Mouse (Mus musculus) kidney, postnatal 0 days (tissue): ENCODE results near the gene Aig1. TPM values are rescaled to one million over a fixed set of nuclear protein-coding genes. Genes with fewer than 3 reads are reported as not detected.

ENCODE experiments used
- ATAC-seq: fragments of 200-750 bp; cut with Nextera tagmentation; replicated peaks from 2 replicates; pipeline ENCODE4 v1.8.0; 2017; ENCODE audit warnings: low read depth, moderate number of reproducible peaks, moderate TSS enrichment, moderate library complexity; ENCODE audit not compliant: low FRiP score
- DNase-seq: peaks from one replicate; pipeline ENCODE4 v3.0.0-alpha.2; 2016; ENCODE audit warnings: low spot score
- H3K27ac ChIP-seq: fragments of 300-500 bp; sonication (generic); 2 replicates; pipeline ENCODE4 v1.5.1; 2014; ENCODE audit warnings: mild to moderate bottlenecking
- H3K27me3 ChIP-seq: fragments of 300-500 bp; sonication (generic); 2 replicates; pipeline ENCODE4 v1.6.1; 2014; ENCODE audit warnings: low read length, mixed read lengths; ENCODE audit not compliant: insufficient read depth
- H3K36me3 ChIP-seq: fragments of 300-500 bp; sonication (generic); 2 replicates; pipeline ENCODE4 v1.6.1; 2014; ENCODE audit warnings: low read length, mixed read lengths; ENCODE audit not compliant: insufficient read depth
- H3K4me1 ChIP-seq: fragments of 300-500 bp; sonication (generic); replicated peaks from 2 replicates; pipeline ENCODE4 v1.6.1; 2014; ENCODE audit warnings: antibody characterized with exemption, low read length, mixed read lengths; ENCODE audit not compliant: insufficient read depth
- H3K4me2 ChIP-seq: fragments of 300-500 bp; sonication (generic); 2 replicates; pipeline ENCODE4 v1.6.1; 2014; ENCODE audit warnings: mild to moderate bottlenecking, low read length, moderate library complexity, mixed read lengths
- H3K4me3 ChIP-seq: fragments of 300-500 bp; sonication (generic); replicated peaks from 2 replicates; pipeline ENCODE4 v1.5.1; 2014; ENCODE audit warnings: low read depth, low read length
- H3K9ac ChIP-seq: fragments of 300-500 bp; sonication (generic); 2 replicates; pipeline ENCODE4 v1.6.1; 2014; ENCODE audit warnings: low read depth, low read length
- H3K9me3 ChIP-seq: fragments of 300-500 bp; sonication (generic); replicated peaks from 2 replicates; pipeline ENCODE4 v1.6.1; 2016; ENCODE audit warnings: low read length, inconsistent platforms, mixed read lengths
- CTCF ChIP-seq: IDR thresholded peaks from 2 replicates; pipeline ENCODE4 v1.5.1; 2016; ENCODE audit warnings: antibody characterized with exemption, low read depth, mild to moderate bottlenecking, moderate library complexity
- WGBS: fragments of 180-500 bp; shearing (Covaris S2); extraction: QIAGEN DNeasy Blood & Tissue Kit; methylation state at CpG from one replicate; pipeline ENCODE4 v1.1.7; 2014; 5-methylcytosine and 5-hydroxymethylcytosine counted together
- polyA plus RNA-seq: library from polyadenylated mRNA; unstranded; fragments of >200 nt; fragmentation: Nextera tagmentation; extraction: Ambion mirVana; gene quantifications from 2 replicates; pipeline ENCODE4 v1.2.1, GENCODE M21; 2015

Gene Aig1
- polyA plus RNA-seq, 1 experiment from 2014 or later, result 64.1 TPM

DNA sequence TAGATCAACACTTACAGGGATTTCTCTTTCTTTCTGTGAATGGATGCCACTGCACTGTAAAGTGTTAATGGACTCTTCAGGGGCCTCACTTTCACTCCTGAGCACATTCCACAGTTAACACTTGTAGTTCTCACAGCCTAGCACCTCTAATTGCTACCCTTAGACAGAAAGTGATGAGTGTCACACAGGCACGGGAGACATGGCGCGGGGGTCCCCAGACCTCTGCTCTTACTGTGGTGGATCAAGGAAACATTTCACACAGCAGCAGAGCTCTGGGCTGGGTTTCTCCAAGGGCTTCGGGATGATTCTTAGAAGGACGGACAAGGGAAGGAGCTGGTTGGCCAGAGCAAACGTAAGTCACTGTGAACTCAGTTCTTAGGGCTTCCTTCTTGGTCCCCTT, 166.1 kb downstream of the Aig1 start:
- Histone ChIP-seq H3K4me3 (no peak overlapping the region), H3K27ac (no peak overlapping the region), H3K4me2 (no peak overlapping the region), H3K36me3 (no peaks in the 10 kb centered on the region), H3K9me3 (no peaks in the 10 kb centered on the region), H3K27me3 (no peaks in the 10 kb centered on the region), H3K9ac (no peak overlapping the region), H3K4me1 (no peaks in the 10 kb centered on the region)
- TF ChIP-seq CTCF, result no peak
- WGBS, result 49% methylated on average over 6 of the region's 6 CpGs
- DNase-seq, result no peak
- no peak for ATAC-seq

DNA sequence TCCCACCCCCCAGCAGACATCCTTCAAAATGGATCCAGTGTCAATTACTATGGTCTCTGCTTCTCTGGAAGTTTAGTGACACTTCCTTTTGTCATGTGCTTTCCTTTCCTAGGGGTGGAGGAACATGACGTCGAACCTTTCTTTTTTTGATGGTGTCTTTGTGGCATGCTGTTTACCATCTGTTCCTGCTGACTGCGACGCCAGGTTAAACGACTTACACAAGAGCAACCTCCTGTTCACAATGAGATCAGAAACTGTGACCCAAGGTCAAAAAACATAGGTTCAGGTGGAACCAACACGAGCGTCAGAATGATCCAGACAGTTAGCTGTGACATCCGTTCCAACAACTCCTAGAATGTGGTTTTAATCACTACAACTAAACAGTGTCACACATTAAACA, 166.7 kb downstream of the Aig1 start:
- TF ChIP-seq CTCF, result no peak
- H3K4me2 ChIP-seq, result no peak overlapping the region
- DNase-seq, result no peak
- H3K9ac ChIP-seq, result no peak overlapping the region
- H3K4me3 ChIP-seq, result no peak overlapping the region
- ATAC-seq, result no peak
- 43% methylated on average over 8 of the region's 8 CpGs for whole genome bisulfite sequencing
- H3K27me3 ChIP-seq, result no peaks in the 10 kb centered on the region
- H3K4me1 ChIP-seq, result no peaks in the 10 kb centered on the region
- H3K36me3 ChIP-seq, result no peaks in the 10 kb centered on the region
- H3K27ac ChIP-seq, result no peak overlapping the region
- no peaks in the 10 kb centered on the region for H3K9me3 ChIP-seq

DNA sequence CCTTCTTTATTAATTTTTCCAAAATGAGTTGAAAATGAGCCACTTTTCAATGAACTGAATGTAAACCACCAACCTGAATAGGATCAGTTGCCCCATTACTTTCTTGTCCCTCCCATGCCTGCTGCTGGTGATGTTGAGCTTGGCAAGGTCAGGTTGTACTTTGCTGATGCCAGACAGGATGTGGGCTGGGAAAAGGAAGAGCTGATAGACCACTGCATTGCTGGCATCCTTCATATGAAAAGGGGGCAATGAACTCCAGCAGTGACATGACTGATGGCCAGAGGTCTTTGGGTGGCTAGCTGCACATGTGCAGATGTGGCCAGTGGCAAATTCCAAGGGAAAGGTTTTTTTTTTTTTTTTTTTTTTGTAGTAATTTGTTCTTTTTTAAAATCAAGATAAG, 172.5 kb downstream of the Aig1 start:
- TF ChIP-seq CTCF, result no peak
- ATAC-seq (no peak), DNase-seq (no peak)
- no peak overlapping the region for H3K4me3 ChIP-seq
- no peaks in the 10 kb centered on the region for H3K27me3 ChIP-seq
- no peaks in the 10 kb centered on the region for H3K36me3 ChIP-seq
- no peaks in the 10 kb centered on the region for H3K4me1 ChIP-seq
- no peaks in the 10 kb centered on the region for H3K9me3 ChIP-seq
- no peak overlapping the region for H3K9ac ChIP-seq
- H3K27ac ChIP-seq, result no peak overlapping the region
- H3K4me2 ChIP-seq, result no peak overlapping the region

DNA sequence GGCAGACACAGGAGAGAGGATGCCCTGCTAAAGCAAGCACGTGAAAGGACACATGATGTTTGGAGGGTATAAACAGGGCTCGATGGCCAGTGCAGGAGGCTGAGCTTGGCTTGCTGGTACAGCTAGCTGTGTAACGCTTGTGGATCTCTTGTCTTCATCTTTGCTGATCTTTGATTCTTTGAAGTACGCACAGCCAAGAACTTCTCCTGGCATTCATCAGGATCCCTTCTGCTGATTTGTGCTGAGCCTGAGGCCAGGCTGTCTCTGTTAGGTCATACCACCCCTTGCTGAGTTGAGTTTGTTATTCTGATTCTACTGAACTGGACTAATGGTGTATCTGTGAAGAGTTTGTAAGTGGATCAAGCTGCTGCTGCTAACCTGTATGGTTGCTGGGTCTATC, 175.5 kb downstream of the Aig1 start:
- Histone ChIP-seq H3K4me3 (no peak overlapping the region), H3K4me2 (no peak overlapping the region), H3K27me3 (no peaks in the 10 kb centered on the region), H3K36me3 (no peaks in the 10 kb centered on the region), H3K27ac (no peak overlapping the region), H3K9me3 (no peaks in the 10 kb centered on the region), H3K4me1 (0 out of 2 replicates have a peak, but pooled peaks cover 3% of the 10 kb centered on the region), H3K9ac (no peak overlapping the region)
- no peak for TF ChIP-seq CTCF
- WGBS, result 94% methylated on average over 4 of the region's 4 CpGs
- ATAC-seq, result no peak
- DNase-seq, result no peak

DNA sequence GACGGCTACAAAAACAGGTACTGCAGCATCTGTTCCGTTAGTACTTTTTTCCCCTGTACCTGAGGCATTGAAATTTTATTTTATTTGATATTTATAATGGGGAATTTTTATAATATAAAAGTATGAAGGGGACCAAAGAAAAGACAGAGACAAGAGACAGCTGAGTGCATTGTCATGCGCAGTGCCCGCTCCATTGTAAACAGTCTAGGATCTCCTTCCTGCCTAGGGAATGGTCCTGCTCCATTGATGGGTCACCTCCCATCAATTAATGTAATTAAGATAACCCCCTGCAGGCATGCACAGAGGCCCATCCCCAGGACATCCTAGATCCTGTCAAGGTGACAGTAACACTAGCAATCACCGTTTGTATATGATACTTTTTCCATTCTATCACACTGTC, 178.0 kb downstream of the Aig1 start:
- ATAC-seq, result no peak
- 89% methylated on average over 5 of the region's 5 CpGs for WGBS

DNA sequence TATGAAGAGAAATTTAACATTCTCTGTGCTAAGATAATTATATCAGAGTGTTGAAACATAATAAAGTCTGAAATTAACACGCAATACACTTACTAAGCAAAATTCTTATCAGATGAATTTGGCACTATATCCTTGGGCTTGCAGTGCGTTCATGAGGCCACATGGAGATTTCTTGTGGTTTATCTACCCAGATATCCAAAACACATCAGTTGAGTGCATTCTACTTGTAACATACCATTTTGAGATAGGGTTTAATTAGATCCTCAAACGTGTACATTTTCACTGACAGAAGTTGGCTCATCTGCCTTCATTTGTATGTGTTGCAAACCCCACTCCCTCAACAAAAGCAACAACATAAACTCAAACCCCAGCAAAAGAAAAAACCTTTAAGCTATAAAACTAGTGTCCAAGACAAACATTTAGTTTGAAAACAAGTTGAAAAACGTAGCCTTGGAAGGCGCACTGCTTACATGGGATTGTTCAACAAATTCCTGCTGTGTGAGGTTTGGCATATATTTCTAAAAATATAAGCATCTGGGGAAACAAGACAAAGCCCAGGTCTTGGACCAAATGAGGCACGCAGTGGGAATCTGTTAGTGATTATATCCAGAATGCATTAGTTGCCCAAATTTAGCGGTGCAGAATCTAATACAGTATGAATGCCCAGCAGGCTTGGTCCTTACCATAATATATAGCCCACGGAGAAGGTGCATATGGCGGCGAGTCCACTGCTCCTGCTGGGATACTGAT, 178.8 kb downstream of the Aig1 start:
- H3K36me3 ChIP-seq, result no peaks in the 10 kb centered on the region
- ATAC-seq (no peak), DNase-seq (peak; percentile 27)
- TF ChIP-seq CTCF, result no peak
- no peak overlapping the region for H3K4me2 ChIP-seq
- no peaks in the 10 kb centered on the region for H3K27me3 ChIP-seq
- no peaks in the 10 kb centered on the region for H3K9me3 ChIP-seq
- H3K27ac ChIP-seq, result no peak overlapping the region
- 65% methylated on average over 10 of the region's 10 CpGs for WGBS
- H3K4me1 ChIP-seq, result 0 out of 2 replicates have a peak, but pooled peaks cover 12% of the 10 kb centered on the region
- no peak overlapping the region for H3K4me3 ChIP-seq
- no peak overlapping the region for H3K9ac ChIP-seq

More for the DNA sequence above, 178.0 kb downstream of the Aig1 start:
- no peaks in the 10 kb centered on the region for H3K9me3 ChIP-seq
- no peak overlapping the region for H3K4me2 ChIP-seq
- no peak for TF ChIP-seq CTCF
- no peak for DNase-seq
- 0 out of 2 replicates have a peak, but pooled peaks cover 12% of the 10 kb centered on the region for H3K4me1 ChIP-seq
- no peak overlapping the region for H3K9ac ChIP-seq
- H3K27me3 ChIP-seq, result no peaks in the 10 kb centered on the region
- H3K27ac ChIP-seq, result no peak overlapping the region
- H3K36me3 ChIP-seq, result no peaks in the 10 kb centered on the region
- H3K4me3 ChIP-seq, result no peak overlapping the region
